Mouse (Mus musculus): ENCODE data around the gene Tagap1.
"Not testable (repeated sequence)": the region's sequence is repeated elsewhere in the genome, so short reads cannot be mapped to it uniquely, and the experiment has no call there.

The Tagap1 gene

DNA sequence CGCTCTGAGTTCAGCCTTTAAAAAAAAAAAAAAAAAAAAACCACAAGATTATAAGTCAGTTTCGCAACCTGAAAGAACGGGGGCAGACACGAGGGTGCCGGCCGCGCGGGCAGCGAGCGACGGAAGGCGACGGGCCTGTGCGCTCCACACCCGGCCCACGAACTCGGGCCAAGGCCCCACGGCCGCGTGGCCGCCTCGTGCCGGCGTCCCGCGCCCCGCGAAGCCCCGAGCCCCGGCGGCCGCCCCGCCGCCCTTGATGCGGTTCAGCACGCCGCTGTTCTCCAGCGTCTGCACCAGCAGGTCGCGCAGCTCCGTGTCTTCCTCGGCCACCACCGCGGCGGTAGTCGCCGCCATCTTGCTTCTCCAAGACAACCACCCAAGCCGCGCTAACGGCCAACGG lies at the start of gene Tagap1:
Gene Tagap1, minus strand, starts transcription at position 381 of the 400 bp plus-strand sequence.
- peak; percentile 46 for DNase-seq

DNA sequence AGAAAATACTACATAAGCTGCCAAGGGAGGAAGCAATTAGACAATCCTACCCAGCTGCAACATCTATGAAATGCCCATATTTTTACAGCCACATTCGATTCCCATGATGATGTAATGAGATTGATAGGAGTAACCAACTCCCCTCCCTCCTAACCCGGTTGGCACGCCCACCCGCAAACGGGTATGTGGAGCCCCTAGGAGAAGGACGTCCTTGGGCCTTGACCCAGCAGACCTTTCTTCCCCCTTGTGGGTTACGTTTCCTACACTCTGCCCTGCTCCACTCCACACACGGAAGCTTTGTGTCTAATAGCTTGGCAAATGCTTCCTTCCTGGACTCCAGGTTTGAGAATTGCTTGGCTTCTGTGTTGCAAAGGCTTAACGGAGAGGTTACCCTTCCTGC lies 48.9 kb upstream of the Tagap1 start:
- DNase-seq: not testable (repeated sequence)

DNA sequence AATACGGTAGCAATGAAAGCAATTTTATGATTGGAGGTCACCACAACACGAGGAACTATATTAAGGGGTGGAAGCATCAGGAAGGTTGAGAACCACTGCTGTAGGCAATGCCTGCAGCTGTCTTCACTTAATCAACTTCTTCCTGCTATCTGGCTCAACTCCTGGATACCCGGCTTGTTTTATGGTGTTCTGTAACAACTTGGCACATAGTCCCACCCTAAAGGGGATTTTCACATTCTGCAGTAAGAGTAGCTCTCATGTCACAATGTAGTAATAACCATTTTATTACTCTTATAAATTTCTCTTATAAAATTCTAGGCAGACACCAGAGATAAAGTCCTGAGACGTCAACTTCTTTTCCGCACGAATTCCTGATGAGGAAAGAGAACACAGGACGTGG lies 48.5 kb upstream of the Tagap1 start:
- DNase-seq: not testable (repeated sequence)

DNA sequence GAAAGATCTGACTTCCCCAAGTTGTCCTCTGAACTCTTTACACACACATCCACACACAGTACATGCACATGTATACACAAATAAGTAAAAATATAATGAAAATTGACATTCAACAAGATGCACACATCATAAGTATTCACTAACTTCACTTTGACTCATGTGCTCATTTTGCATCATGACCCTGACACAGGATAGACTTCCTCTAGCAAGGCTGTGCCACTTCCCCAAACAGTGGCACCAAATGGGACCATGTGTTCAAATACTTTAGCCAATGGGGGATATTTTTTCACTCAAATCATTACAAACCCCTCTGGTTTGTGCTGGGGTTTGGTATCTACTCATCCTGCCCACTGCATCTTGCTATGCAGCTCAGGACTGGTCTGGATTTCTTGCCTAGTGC lies 47.9 kb upstream of the Tagap1 start:
- DNase-seq: not testable (repeated sequence)

DNA sequence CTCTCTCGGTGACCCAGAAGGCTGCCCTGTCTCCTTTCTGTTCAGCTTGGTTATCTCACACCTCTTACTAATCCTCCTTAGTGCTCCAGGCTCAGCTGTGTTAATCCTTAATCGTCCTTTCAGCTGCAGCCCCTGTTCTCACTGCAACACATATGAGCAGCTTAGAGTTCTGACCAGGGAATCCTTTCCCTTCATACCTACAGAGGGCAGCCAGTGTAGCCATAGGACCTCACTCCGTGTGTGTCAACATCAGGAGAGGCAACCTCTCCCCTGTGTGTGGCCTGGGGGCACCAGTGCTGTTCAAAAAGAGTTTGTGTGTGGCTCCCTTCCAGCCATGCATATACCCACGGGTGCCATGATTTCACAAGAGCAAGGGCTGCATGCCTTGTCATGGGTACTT lies 44.7 kb upstream of the Tagap1 start:
- DNase-seq: not testable (repeated sequence)

DNA sequence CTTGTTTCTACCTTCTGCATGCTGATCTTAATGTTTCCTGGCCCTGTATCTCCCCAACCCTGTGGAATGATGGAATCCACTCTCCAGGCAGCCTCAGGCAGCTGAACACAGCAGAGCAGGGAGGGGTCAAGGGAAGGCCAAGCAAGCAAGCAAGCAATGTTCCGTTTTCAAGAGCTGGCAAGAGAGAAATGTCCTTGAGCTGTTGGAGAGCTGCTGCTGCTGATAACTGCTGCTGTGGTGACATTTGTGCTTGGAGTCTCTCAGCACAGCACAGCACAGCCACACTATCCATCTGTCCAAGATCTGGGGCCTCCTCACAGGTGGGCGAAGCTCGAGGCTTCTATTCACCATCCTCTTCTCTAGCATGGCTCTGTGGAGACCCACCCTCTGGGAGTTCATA lies 42.4 kb upstream of the Tagap1 start:
- DNase-seq: not testable (repeated sequence)

DNA sequence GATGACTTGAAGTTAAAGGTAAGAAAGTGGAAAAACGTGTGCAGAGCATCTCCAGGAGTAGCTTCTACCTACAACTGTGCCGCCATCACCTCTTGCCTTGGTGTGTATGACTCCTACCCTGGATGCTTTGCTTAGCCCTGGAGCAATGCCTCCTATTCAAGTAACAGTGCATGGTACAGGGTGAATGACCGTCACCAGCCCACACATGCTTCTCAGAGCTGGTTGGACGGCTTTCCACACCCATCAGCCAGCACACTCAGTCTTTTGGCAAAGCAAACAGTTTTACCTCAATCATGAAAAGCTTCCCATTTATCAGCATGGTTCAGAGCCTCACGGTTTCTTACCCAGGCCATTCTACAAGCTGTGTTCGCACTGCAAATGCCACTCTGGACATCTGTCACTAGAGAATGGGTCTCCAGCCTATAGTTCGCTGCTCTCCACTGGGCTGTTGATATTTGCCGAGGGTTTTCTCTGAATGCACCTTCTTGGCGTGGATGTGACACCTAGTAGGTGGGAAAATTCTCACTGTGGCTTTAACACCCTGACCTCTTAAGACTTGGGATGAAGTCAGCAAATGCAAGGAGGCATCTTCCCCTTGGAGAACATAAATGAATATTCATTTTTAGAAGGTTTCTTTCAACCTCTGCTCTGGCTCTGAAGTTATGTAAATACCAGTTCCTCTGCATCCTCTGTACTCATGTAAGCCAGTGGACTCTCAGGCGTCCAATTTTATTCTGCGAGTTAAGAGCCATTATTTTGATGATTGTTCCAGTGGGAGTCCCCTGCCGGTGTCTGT lies 41.0 kb upstream of the Tagap1 start:
- not testable (repeated sequence) for DNase-seq

DNA sequence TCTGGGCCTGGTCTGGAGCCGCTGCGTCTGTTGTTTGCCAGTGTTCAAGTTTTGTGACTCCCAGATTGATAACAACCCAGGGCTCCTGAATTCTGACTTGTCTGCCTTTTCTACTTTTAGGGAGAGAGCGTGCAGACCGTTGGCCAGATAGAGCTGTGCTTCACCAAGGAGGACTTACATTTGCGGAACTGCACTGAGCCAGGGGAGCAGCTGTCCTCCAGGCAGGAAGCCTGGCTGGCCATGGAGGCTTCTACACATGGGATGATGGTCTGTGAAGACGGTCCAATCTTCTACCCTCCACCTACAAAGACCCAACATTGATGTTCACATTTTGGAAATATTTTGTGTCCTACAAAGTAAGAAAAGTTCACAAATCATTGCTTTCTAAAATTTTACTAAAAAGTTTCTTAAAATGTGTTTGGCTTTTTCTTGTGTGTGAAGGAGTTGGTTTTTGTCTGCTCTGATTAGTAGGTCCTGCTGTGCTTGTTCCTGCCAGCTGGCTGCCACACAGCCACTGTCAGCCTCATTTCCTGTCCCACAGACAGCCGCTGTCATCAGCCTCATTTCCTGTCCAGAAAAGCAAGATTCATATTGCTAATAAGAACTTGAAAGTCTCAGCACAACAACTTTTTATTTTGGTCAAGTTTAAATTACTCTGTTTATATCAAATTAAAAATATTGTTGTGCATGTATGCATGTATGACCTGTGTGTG lies 37.0 kb upstream of the Tagap1 start:
- not testable (repeated sequence) for DNase-seq

DNA sequence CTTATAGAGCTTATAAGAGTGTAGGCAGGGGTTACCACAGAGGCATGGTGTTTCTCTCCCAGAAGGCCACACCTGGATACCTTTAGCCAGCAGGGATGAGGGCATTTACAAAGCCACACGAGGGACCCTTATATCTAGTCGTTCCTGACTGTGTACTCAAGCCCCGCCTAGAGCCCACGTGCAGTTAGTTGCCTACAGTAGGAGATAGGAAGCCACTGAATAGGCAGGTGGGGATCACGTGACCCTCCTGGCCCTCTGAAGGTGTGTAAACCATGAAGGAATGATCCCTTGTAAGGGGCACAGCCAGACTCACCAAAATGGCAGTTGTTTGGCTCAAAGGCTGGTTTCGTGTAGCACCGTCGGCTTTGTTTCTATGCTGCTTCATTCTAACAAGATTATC lies 35.9 kb upstream of the Tagap1 start:
- DNase-seq: not testable (repeated sequence)

DNA sequence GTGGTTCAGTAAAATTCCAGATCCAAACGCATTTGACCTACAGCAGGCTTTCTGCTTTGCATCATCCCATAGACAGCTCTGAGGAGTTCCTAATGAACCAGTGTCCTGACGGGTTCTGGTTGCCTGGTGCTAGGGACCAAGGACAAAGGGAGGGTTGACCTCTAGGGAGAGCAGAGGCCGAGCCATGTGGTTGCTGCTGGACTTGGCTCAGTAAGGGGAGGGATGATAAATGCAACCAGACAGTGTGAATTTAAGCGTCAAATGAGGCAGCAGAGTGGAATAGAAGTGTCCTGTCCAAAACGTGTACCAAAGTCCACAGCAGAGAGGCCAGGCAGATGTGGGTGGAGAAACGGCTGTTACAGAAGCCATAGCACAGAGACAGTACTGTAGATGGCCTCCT lies 34.5 kb upstream of the Tagap1 start:
- DNase-seq: not testable (repeated sequence)

DNA sequence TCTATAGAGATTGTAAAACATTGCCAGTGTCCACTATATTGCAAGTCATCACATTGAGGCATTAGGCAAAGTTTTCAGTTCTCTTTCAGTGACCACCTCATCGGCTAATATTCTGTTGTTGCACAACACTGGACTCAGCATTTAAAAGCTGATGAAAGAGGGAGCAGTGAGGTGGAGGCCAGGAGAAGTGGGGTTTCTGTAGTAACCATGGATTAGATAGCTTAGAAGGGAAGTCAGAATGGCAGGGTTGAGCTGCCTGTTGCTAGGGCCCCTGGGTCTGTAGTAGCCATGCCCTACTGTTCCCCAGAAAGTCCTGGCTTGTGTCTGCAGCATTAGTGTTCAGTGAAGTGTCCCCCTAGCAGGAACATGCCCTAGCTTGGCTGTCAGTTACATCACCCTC lies 25.2 kb upstream of the Tagap1 start:
- not testable (repeated sequence) for DNase-seq

DNA sequence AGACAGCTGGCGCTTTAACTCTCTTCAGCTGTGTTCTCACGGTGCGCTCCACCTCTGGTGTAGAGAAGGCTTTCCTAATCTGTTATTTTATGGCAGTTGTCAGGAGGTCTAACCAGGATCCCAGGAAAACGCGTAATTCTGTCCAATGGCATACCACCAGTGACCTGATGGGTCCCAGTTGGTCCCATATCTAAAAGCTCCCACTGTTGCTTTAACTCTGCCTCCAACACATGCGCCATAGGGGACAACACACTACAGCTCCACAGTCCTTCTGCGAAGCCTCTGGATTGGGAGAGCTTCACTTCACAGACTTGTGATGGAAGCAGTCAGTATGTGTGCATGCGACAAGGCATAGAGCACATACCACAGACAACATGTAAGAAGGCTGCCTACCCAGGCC lies 19.2 kb upstream of the Tagap1 start:
- not testable (repeated sequence) for DNase-seq

DNA sequence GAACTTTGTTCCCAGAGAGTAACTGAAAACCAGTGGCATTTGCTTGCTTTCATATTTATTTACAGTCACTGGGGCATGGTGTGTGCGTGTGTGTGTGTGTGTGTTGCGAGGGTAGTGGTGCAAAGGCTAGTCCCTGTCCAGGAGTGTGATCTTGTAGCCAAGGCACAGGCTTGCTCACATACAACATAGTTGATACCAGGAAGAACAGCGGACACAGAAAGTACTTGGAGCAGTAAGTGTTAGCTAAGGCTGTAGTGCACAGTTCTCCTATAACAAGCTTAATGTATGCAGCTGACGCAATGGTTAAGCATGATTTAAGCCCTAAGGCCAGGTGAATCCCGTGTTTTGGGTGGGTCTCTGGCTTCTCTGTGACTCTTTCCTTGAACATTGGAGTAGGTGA lies 18.4 kb upstream of the Tagap1 start:
- not testable (repeated sequence) for DNase-seq

DNA sequence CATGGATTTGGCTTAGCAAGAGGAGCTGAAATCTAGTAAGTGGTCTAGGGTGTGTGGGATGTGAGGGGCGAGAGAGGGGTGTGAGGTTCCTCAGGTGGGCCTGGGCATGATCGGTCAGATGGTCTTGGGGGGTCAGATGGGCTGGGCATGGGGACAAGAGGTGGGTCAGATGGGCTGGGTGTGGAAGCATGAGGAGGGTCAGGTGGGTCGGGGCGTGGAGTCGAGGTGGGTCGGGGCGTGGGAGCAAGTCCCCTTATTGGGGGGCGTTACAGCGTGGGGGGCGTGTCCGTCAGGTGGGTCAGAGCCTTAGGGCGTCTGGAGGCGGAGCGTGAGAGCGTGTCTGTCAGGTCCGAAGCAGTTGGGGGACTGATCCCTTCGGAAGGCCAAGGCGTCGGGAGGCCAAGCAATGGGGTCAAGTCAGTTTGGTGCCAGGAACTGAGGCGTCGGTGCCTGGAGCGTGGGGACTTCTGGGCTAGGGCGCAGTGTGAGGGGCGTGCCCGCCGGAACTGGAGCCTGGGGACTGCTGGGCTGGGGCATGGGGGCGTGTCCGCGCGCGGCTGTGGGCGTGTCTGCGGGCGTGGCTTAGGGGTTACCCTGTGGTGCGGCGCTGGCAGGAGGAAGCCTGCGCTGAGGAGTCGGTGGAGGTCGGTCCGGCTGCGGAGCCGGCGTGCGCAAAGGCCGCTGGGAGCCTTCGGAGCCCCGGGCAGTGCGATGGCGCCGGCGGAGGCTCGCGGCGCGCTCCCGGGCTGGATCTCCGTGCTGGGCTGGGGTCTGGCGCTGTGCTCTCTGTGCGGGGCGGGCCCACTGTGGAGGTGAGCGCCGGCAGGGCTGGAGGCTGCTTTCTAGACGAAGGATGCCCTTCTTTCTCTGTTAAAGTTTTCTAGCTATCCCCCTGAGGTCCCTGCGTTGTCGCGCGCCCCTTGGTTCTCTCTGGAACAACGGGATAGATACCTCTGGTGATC lies 17.6 kb upstream of the Tagap1 start, which contains the start of gene Gm49721:
Gene Gm49721, plus strand, starts transcription at position 618 of the 962 bp plus-strand sequence.
- peak; percentile 48 for DNase-seq

DNA sequence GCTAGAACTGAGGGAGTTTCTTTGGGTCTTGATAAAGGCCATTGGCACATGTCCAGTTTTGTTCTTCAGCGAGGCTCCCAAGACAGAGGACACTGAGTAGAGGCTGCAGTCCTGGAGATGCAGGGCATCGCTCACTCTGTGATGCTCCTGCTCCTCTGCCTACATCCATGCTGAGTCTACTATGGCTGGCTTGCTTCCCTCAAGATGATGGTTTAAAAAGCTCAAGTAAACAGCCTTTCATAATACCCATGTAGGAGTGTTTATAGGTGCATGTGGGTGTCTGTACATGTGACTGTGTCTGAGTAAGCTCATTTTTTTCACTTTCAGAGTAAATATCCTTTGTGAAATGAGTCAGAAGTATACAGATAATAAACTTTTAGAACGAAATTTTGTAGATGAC lies 14.0 kb upstream of the Tagap1 start:
- DNase-seq: peak; percentile 9

DNA sequence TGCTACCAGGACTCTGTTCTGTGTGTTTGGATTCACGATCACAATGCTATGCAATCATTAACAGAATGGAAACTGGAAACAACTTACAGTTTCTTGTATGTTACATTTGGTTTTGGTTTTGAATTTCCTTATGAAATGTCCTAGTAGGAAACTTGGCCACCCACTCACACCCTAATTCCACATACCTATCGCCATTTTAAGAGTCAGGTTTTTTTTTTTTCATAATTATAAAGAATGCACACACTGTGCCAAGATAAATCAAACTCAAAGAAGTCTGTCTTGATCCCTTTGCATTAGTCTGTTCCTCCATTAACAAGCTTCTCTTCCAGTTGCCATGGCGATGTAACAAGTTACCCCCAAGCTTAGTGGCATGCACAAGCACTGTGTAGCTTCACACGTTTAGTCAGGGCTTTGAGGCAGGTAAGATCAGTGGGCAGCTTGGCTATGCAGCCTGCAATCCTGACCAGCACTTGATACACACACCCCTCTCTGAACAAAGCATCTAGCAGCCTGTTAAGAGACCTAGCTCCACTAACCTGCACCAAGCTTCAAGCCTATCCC lies 12.0 kb upstream of the Tagap1 start:
- DNase-seq: not testable (repeated sequence)

DNA sequence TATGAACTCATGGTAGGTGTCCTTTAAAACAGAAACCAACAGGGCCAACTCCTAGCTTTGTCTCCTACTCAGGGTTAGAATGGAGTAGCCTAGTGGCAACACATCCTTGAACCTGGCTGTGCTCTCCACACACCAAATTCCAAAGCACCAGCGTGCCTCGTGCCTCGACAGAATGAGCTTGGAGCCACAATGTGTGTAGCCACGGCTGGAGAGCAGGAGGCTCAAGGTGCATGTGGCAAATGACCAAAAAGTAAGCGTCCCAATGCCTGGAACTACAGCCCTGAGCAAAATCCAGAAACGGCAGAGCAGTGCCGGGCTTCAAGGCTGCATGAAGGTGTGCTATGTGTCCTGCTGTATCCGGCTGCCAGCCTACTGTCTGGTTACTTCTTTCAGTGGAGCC lies 10.3 kb upstream of the Tagap1 start:
- DNase-seq: not testable (repeated sequence)

DNA sequence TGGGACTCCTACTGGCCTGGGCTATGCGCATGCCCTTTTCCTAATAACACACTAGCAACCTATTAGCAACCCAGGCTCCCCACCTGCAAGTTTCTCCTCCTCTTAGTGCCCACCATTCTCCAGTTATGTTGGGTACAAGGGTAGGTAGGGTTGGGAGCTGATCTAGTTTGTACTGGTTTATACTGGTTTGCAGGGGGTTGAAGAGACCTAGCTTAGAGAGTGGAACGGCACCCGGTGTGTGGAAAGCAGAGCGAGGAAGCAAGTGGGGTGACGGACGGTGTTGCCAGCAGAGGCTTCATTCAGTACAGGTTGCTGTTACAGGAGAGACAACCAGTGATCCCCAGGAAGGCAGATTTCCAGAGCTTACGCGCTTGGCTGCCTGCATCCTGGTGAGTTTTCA lies 9.4 kb upstream of the Tagap1 start, which contains the start of gene Rnaset2b:
Gene Rnaset2b, plus strand, starts transcription at position 301 of the 400 bp plus-strand sequence.
- DNase-seq: not testable (repeated sequence)

DNA sequence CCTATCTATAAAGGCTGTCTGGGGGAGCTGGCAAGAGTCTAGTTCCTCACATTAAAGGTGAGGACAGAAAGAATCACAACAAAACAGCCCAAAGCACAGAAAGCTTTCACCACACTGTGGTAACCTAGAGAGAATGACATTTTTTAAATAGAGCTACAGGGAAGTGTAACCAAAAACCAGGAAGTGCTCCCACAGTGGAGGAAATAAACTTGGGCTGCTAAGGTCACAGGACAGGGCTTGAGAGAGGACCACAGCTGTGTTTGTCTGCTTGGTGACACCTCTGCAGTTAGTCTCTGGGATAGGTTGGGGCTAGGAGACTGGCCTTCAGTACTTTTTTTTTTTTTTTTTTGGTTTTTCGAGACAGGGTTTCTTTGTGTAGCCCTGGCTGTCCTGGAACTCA lies 6.7 kb upstream of the Tagap1 start:
- not testable (repeated sequence) for DNase-seq

DNA sequence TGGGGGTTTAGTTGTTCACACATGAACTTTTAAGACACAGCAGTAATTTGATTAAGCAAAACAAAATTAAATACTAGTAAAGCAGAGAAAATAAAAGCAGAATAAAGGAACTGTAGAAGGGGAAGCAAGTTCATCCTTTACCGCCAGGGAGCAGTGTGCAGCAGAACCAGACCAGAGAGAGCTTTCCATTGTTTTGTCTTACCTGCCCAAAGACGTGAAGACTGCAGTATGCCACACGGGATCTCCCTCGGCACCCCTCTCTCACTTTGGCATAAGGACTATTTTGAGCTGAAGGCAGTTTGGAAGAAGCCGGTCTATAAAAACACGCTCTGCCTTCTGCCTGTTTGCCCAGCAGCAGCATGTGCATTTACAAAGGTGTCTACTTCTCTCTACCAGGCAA lies 4.4 kb upstream of the Tagap1 start:
- not testable (repeated sequence) for DNase-seq

DNA sequence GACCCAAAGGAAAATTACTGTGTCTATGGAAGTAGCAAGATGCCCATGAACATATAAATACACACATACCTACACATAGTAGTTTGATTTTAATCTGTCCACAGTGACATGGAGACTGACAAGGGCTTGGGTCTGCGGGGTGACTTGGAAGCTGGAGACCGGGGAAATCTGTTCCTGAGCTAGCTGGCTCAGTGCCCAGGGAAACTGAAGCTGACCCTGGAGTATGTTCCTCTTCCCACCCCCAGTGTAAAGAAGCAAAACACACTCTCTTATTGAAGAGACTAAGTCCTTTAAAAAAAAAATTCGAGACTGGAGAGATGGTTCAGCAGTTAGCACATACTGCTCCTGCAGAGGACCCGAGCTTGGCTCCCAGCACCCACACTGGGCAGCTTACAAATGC lies 2.0 kb upstream of the Tagap1 start:
- DNase-seq: not testable (repeated sequence)

DNA sequence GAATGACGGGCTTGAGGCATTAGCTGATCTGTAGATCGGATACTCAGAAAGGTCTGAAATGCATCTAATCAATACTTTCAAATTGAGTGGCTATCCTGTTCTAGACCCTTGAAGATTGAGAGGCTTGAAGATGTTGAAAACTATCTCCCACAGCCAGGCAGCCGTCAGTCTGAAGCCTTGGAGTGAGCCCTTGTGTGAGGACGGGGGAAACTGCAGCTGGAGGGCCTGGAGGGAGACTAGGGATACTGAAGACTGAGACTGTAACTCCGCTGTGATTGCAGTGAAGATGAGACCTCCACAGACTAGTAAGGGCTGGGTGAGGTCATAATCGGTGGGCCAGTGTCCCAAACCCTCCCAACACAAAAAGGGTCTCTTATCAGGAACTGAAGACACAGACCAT lies 1.4 kb upstream of the Tagap1 start:
- DNase-seq: not testable (repeated sequence)
